In genomic region chr11:42326262-42326661, GRCm38 (mm10) we compare ENCODE assay signal across 29 mouse cellular contexts. TPM values are rescaled to one million over a fixed set of nuclear protein-coding genes. Genes with fewer than 3 reads are reported as not detected.
DNase-seq lines count a peak whose midpoint lies in the region; ATAC-seq and TF ChIP-seq lines count a peak whose summit lies in the region.
"Had no signal": no experiment of that assay in that cellular context is flagged by ENCODE, and none has a peak within 500 bp of the region (broad histone marks: within the 10 kb centered on the region; RNA-seq: fewer than 3 reads in every experiment).

No protein-coding gene starts in this region.

- H3K4me2 ChIP-seq in forebrain, postnatal 0 days (ENCODE audit: low read depth): no peak overlapping the region
- H3K4me2 ChIP-seq in forebrain, embryonic 14.5 days (ENCODE audit: low read length): no peak overlapping the region
- no peak overlapping the region for H3K4me2 ChIP-seq in midbrain, postnatal 0 days (ENCODE audit: low read depth, low read length, poor library complexity, severe bottlenecking)
- H3K4me2 ChIP-seq in midbrain, embryonic 16.5 days (ENCODE audit: low read length): no peak overlapping the region
- H3K4me2 ChIP-seq: liver, embryonic 13.5 days; midbrain, embryonic 15.5 days; neural tube, embryonic 12.5 days had no signal

- no peaks in the 10 kb centered on the region for H3K9me3 ChIP-seq in forebrain, postnatal 0 days (ENCODE audit: low read length)
- no peaks in the 10 kb centered on the region for H3K9me3 ChIP-seq in forebrain, embryonic 14.5 days (replicated peaks; ENCODE audit: control insufficient read depth, low read length)
- H3K9me3 ChIP-seq in midbrain, postnatal 0 days (ENCODE audit: low read length): no peaks in the 10 kb centered on the region
- H3K9me3 ChIP-seq in midbrain, embryonic 16.5 days (replicated peaks; ENCODE audit: control insufficient read depth, low read length, poor library complexity, severe bottlenecking): no peaks in the 10 kb centered on the region
- H3K9me3 ChIP-seq: G1E; liver, embryonic 13.5 days; midbrain, embryonic 15.5 days; neural tube, embryonic 12.5 days had no signal

- ATAC-seq in forebrain, postnatal 0 days: no peak
- ATAC-seq in forebrain, embryonic 14.5 days: no peak
- no peak for ATAC-seq in midbrain, postnatal 0 days (ENCODE audit: low FRiP score)
- no peak for ATAC-seq in midbrain, embryonic 16.5 days
- no peak for ATAC-seq in megakaryocyte-erythroid progenitor cell, adult 5-6 weeks (replicated peaks; ENCODE audit: low FRiP score, low TSS enrichment, poor library complexity, severe bottlenecking)
- ATAC-seq: activated CD4-positive, CD25-positive, alpha-beta regulatory T cell, adult 4 months; lung, postnatal 0 days; midbrain, embryonic 15.5 days had no signal

- no peaks in the 10 kb centered on the region for H3K4me1 ChIP-seq in forebrain, postnatal 0 days (ENCODE audit: insufficient read depth)
- no peaks in the 10 kb centered on the region for H3K4me1 ChIP-seq in forebrain, embryonic 14.5 days (ENCODE audit: control insufficient read depth, insufficient read depth, low read length)
- H3K4me1 ChIP-seq in midbrain, postnatal 0 days (ENCODE audit: insufficient read depth, low read length): no peaks in the 10 kb centered on the region
- no peaks in the 10 kb centered on the region for H3K4me1 ChIP-seq in midbrain, embryonic 16.5 days (ENCODE audit: control insufficient read depth, insufficient read depth, low read length)
- H3K4me1 ChIP-seq: liver, embryonic 13.5 days; midbrain, embryonic 15.5 days; neural tube, embryonic 12.5 days had no signal

- no peaks in the 10 kb centered on the region for H3K27me3 ChIP-seq in forebrain, postnatal 0 days (ENCODE audit: insufficient read depth, low read length)
- no peaks in the 10 kb centered on the region for H3K27me3 ChIP-seq in forebrain, embryonic 14.5 days (replicated peaks; ENCODE audit: control insufficient read depth, insufficient read depth, low read length)
- H3K27me3 ChIP-seq in midbrain, postnatal 0 days (ENCODE audit: insufficient read depth, low read length): no peaks in the 10 kb centered on the region
- no peaks in the 10 kb centered on the region for H3K27me3 ChIP-seq in midbrain, embryonic 16.5 days (ENCODE audit: control insufficient read depth, insufficient read depth, low read depth, low read length)
- H3K27me3 ChIP-seq: liver, embryonic 13.5 days; midbrain, embryonic 15.5 days; neural tube, embryonic 12.5 days had no signal

- H3K9ac ChIP-seq in forebrain, postnatal 0 days: no peak overlapping the region
- no peak overlapping the region for H3K9ac ChIP-seq in forebrain, embryonic 14.5 days (ENCODE audit: low read length)
- H3K9ac ChIP-seq in midbrain, postnatal 0 days (replicated peaks; ENCODE audit: low read length, poor library complexity, severe bottlenecking): no peak overlapping the region
- H3K9ac ChIP-seq in midbrain, embryonic 16.5 days (ENCODE audit: low read depth, low read length): no peak overlapping the region
- H3K9ac ChIP-seq: liver, embryonic 13.5 days; midbrain, embryonic 15.5 days; neural tube, embryonic 12.5 days had no signal

- H3K36me3 ChIP-seq in forebrain, postnatal 0 days (ENCODE audit: insufficient read depth): no peaks in the 10 kb centered on the region
- no peaks in the 10 kb centered on the region for H3K36me3 ChIP-seq in forebrain, embryonic 14.5 days (ENCODE audit: control insufficient read depth, insufficient read depth, low read length)
- H3K36me3 ChIP-seq in midbrain, postnatal 0 days (ENCODE audit: insufficient read depth, low read length): no peaks in the 10 kb centered on the region
- H3K36me3 ChIP-seq in midbrain, embryonic 16.5 days (ENCODE audit: control insufficient read depth, insufficient read depth, low read length): no peaks in the 10 kb centered on the region
- H3K36me3 ChIP-seq: G1E; liver, embryonic 13.5 days; midbrain, embryonic 15.5 days; neural tube, embryonic 12.5 days had no signal

- no peak overlapping the region for H3K4me3 ChIP-seq in forebrain, postnatal 0 days (ENCODE audit: low read depth, low read length)
- H3K4me3 ChIP-seq in forebrain, embryonic 14.5 days (ENCODE audit: low read depth, low read length): no peak overlapping the region
- H3K4me3 ChIP-seq in midbrain, postnatal 0 days (ENCODE audit: low read depth, low read length): no peak overlapping the region
- no peak overlapping the region for H3K4me3 ChIP-seq in midbrain, embryonic 16.5 days (ENCODE audit: low read depth, low read length)
- H3K4me3 ChIP-seq: left cerebral cortex, adult 2 months; liver, embryonic 13.5 days; midbrain, embryonic 15.5 days; neural tube, embryonic 12.5 days had no signal

- WGBS in forebrain, postnatal 0 days: 70% methylated on average over 4 of the region's 4 CpGs
- 67% methylated on average over 4 of the region's 4 CpGs for WGBS in forebrain, embryonic 14.5 days
- 89% methylated on average over 4 of the region's 4 CpGs for WGBS in midbrain, postnatal 0 days
- WGBS in midbrain, embryonic 16.5 days: 89% methylated on average over 4 of the region's 4 CpGs

- DNase-seq in forebrain, postnatal 0 days: no peak
- DNase-seq in forebrain, embryonic 14.5 days (ENCODE audit: low spot score): no peak
- peak; percentile 5 for DNase-seq in midbrain, postnatal 0 days (ENCODE audit: low spot score)
- peak; percentile 66 for DNase-seq in adrenal gland, adult 2 months
- no peak for DNase-seq in ovary, postnatal 36 days (ENCODE audit: low spot score)
- no peak for DNase-seq in left cerebral cortex, postnatal 10 days (ENCODE audit: extremely low spot score in 1 of 2, low spot score in 2 of 2)
- DNase-seq: cerebellum, adult 18-20 months; gastrocnemius, postnatal 10 days; liver, embryonic 13.5 days; thymus, postnatal 36 days had no signal

- TF ChIP-seq CTCF in forebrain, postnatal 0 days (IDR thresholded peaks at IDR 0.05; ENCODE audit: low read depth): peak; percentile 8; the same call in 1 of the 2 replicates
- TF ChIP-seq CTCF in midbrain, postnatal 0 days (IDR thresholded peaks at IDR 0.05): no peak

- intact Hi-C loops in left cerebral cortex, postnatal 10 days (cut with DNase I): no loop called here

- no peak overlapping the region for H3K27ac ChIP-seq in forebrain, postnatal 0 days (ENCODE audit: low read depth, low read length)
- no peak overlapping the region for H3K27ac ChIP-seq in forebrain, embryonic 14.5 days (ENCODE audit: low read depth, low read length)
- H3K27ac ChIP-seq in midbrain, postnatal 0 days (ENCODE audit: low read depth, low read length): no peak overlapping the region
- no peak overlapping the region for H3K27ac ChIP-seq in midbrain, embryonic 16.5 days (ENCODE audit: low read length)
- H3K27ac ChIP-seq: left cerebral cortex, adult 2 months; liver, embryonic 13.5 days; midbrain, embryonic 15.5 days; neural tube, embryonic 12.5 days had no signal

RNA-seq across cellular contexts. Expression of gene Gabra6, which starts 5.4 kb away (rescaled TPM):
- 0.15 TPM in 1 of 2 replicates, not detected in the other for total RNA-seq in forebrain, postnatal 0 days (2014; rRNA removed)
- polyA plus RNA-seq in forebrain, postnatal 0 days (2015; fragmentation: Nextera tagmentation; extraction: Ambion mirVana): 0.18 TPM in 1 of 2 replicates, not detected in the other
- polyA plus RNA-seq in forebrain, embryonic 14.5 days (2014; fragmentation: Nextera tagmentation; extraction: Ambion mirVana): not detected in 2 replicates
- total RNA-seq in midbrain, postnatal 0 days (2014; rRNA removed): 0.77 TPM in 1 of 2 replicates, not detected in the other
- 0.10 TPM in 1 of 2 replicates, not detected in the other for polyA plus RNA-seq in midbrain, postnatal 0 days (2015; fragmentation: Nextera tagmentation; extraction: Ambion mirVana)
- not detected in 2 replicates for polyA plus RNA-seq in midbrain, embryonic 16.5 days (2015; fragmentation: Nextera tagmentation; extraction: Ambion mirVana)
- total RNA-seq in adrenal gland, adult 2 months (2021): not detected
- not detected in 2 replicates for polyA plus RNA-seq in adrenal gland, adult 2 months (2012; rRNA removed)
- not detected in 2 replicates for total RNA-seq in megakaryocyte-erythroid progenitor cell, adult 5-6 weeks (2014; fragmentation: Nextera tagmentation)
- total RNA-seq in megakaryocyte-erythroid progenitor cell, adult 5-6 weeks (2017): not detected in 2 replicates
- not detected for total RNA-seq in left cerebral cortex, postnatal 10 days (2021)
- total RNA-seq: G1E; gastrocnemius, postnatal 10 days; heart, adult 8-10 months; left cerebral cortex, adult 2 months; megakaryocyte, adult 5-6 weeks had no signal
- polyA plus RNA-seq: activated CD4-positive, CD25-positive, alpha-beta regulatory T cell, adult 4 months; cortical plate, adult 2 months; embryonic facial prominence, embryonic 14.5 days; frontal cortex, adult 2 months; G1E; heart, postnatal 0 days; hindbrain, embryonic 11.5 days; intestine, embryonic 14.5 days; kidney, embryonic 16.5 days; limb, embryonic 11.5 days; liver, embryonic 13.5 days; lung, postnatal 0 days; midbrain, embryonic 15.5 days; neural tube, embryonic 12.5 days; testis, adult 2 months had no signal

Comparison
In these comparisons a context has a peak if more than half of its experiments do, and no peak if none do; other contexts are left out.
1. DNase-seq: peak in midbrain, postnatal 0 days (single experiment) and adrenal gland, adult 2 months (single experiment); none in forebrain, postnatal 0 days (single experiment), forebrain, embryonic 14.5 days (single experiment), ovary, postnatal 36 days (single experiment) and left cerebral cortex, postnatal 10 days (0 of 2).